Mouse (Mus musculus) adrenal gland, postnatal 4 days (tissue): ENCODE measurements around the gene Cd2ap. TPM values are rescaled to one million over a fixed set of nuclear protein-coding genes. Genes with fewer than 3 reads are reported as not detected.
A peak's percentile ranks its signal among the peaks of the same experiment; 100 is the strongest.
"Not testable (repeated sequence)": the region's sequence is repeated elsewhere in the genome, so short reads cannot be mapped to it uniquely, and the experiment has no call there.

Source experiments
- DNase-seq, 2 experiments: peaks; one replicate each; pipeline ENCODE4 v3.0.0; 2021 to 2022; ENCODE audit warnings: low spot score in 2 of 2, mixed read lengths in 2 of 2
- long read RNA-seq, 2 experiments: library from polyadenylated mRNA; stranded (forward); transcript quantifications; one replicate each; pipeline ENCODE4 v2.0.0; 2021
- total RNA-seq, 2 experiments: library from RNA; stranded (reverse); gene quantifications; 2 replicates each; pipeline ENCODE4 v1.2.3; 2021

The Cd2ap gene
- 10 to 100 TPM; 88.2 to 98.1 TPM for total RNA-seq
- long read RNA-seq, experiment 1, full-length matches to known transcripts = 8 of 13 reads
- long read RNA-seq, experiment 1, partial matches to known transcripts = 3 of 13 reads
- long read RNA-seq, experiment 1, other reads (novel, unspliced or antisense) = 2 of 13 reads
- long read RNA-seq, experiment 2, full-length matches to known transcripts = 11 of 30 reads
- long read RNA-seq, experiment 2, partial matches to known transcripts = 8 of 30 reads
- long read RNA-seq, experiment 2, other reads (novel, unspliced or antisense) = 11 of 30 reads

GRCm38 (mm10) chr17:42876001-42876903 lies at the start of gene Cd2ap:
Cd2ap (minus strand) TSS chr17:42876665.
- peak; percentile 94 to 95 for DNase-seq

DNA sequence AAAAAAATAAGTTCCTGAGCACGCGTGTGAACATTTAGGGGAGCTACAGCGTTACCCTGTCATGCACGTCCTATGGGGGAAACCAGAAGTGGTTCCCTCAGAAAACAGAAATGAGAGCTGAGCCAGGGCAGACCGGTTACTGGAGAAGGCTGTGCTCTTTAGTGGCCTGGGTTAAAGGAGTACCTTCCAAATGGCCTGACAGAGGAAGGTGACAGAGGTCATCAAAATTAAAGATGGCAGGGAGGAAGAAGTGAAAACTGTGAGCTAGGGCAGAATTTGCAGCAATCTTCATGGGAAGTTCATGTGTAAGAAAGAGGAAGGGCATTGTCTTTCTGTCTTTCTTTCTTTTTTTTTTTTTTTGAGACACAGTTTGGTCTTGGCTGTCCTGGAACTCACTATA lies 48.3 kb upstream of the Cd2ap start:
- DNase-seq = no peak

DNA sequence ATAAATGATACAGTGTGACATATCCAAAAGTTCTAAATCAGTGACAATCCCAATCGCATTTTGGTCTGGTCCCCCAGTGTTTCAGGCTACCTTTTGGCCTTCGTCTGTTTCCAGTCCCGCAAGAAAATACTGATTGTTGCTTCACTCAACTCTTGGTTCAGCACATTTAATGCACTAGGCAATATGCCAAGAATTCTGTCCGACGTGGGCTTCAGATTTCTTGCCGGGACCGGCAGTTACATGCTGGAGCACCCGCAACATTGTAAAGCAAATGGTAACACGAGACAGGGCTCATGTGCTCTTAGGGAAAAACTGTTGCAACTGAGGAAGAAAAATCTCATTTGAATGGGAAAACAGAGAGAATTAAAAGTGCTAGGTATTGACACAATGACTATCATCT lies 42.3 kb upstream of the Cd2ap start:
- no peak for DNase-seq

GRCm38 (mm10) chr17:42914726-42915125 lies 38.3 kb upstream of the Cd2ap start:
- no peak for DNase-seq

DNA sequence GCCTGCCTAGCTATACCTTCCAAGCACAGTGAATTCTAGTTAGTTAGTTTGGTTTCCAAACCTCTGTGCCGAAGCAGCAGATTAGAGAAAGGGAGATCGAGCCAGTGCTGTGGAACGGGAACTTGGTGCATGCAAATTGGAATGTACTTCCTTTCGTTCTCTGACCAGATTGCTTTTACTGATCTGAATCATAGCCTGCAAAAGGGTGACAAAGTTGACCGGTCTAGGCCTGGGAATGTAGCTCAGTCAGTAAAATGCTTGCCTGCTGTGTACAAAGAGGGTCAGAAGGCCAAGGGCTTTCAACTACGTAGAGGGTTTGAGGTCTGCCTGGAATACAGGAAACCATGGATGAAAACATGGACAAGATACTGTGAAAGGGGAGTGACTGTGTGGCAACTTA lies 35.7 kb upstream of the Cd2ap start:
- no peak for DNase-seq

DNA sequence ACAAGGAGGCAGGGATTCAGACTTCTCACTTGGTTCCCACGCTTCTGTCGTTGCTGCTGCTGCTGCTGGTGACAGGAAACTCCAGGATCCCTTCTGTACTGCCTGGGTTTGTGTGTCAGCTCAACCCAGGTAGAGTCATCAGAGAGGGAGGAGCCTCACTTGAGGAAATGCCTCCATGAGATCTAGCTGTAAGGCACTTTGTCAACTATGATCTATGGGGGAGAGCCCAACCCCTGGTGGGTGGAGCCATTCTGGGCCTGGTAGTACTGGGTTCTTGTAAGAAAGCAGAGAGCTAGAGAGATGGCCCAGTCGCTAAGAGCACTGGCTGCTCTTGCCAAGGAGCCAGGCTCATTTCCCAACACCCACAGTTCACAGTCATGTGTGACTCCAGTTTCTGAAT lies 34.0 kb upstream of the Cd2ap start:
- DNase-seq = no peak

DNA sequence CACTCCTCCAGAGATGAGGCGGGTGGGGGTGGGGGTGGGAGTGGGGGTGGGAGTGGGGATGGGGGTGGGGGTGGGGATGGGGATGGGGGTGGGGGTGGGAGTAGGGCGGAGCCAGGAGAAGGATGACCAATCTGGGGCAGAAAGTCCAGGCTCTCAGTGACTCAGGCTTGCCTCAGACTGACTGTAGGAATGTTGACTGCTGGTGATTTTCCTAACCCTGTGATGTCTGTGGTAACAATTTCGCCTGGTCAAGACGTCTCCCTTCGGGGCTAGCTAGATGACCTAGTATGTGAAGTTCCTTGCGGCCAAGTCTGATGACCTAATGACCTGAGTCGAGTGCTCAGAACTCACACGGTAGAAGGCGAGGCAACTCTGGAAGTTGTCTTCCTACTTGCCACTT lies 32.9 kb upstream of the Cd2ap start:
- no peak for DNase-seq

DNA sequence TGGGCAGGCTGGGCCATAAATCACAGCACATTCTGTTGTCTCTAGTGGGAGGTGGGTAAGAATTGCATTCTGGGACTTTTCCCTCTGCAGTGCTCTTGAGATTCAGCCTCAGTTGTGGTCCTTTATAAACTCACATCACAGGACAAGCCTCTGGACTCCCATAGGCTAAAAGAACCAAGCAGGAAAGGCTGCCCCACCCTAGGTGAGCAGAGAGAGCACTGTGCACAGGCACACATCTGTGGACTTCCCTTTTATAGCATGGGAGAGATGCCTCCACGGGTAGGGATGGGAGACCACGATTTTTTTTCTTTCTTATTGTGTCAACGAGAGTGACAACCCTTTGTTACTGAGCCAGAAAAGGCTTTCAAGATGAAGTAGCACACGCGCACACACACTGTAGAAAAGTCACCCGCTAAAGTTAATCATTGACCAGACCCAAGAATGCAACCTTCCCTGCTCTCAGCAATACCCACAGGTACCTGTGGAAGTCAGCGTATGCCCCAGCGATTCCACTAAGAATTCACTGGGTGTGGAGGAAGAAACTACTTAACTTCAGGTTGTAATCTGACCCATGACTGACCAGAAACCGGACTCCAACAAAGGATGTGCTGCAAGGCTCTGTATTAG lies 32.4 kb upstream of the Cd2ap start:
- DNase-seq = no peak

GRCm38 (mm10) chr17:42908136-42908535 lies 31.7 kb upstream of the Cd2ap start:
- no peak for DNase-seq

DNA sequence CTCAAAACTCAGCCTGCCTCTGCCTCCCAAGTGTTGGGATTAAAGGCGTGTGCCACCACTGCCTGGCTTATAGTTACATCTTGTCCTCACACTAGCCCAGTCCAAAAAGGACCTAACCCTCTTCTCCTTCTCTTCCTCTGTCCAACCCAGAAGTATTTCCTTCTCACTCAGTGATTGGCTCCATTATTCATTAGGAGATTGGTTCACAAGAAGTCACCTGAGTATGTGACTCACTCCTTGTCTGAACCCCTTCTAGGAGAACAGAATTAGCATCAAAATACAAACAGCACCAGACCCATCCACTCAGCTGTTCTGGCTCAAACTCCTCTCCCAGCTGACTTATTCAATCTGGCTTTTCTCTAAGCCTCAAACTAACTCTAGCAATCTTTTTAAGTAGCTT lies 30.0 kb upstream of the Cd2ap start:
- DNase-seq = not testable (repeated sequence)

DNA sequence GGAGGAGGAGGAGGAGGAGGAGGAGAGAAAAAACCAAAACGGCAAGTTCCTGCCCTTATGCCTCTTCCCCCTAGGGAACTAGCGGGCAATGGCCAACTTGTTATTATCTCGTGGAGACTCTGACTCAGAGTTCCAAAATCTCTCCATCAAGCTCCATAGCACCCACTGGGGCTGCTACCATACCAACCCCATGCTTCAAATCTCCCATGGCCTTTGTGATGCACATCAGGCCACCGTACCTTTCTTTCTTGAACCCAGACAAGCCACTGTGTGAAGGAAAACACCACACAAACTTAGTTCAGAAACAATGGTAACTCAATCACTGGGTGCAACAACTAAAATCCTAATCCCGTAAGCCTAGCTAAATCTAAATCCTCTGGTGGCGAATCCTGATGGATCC lies 29.5 kb upstream of the Cd2ap start:
- no peak for DNase-seq

DNA sequence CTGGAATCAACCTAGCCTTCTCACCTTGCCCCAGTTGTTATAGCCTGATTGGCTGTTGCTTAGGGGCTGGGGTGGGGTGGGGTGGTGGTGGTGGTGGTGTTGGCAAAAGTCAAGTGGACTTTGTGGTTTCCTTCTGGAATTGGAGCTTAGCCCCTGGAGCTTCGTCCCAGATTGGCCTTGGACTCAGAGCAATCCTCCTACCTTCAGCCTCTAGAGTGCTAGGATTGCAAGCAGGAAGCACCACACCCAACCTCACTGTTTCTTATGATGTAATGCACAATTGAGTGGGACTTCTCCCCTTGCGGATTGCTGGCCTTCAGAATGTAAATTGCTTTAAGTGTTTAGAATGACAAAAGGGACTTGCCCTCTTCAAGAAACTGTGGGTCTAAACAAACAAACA lies 24.3 kb upstream of the Cd2ap start:
- DNase-seq = no peak

- DNase-seq = no peak
These were observed 10.8 kb upstream of the Cd2ap start for GRCm38 (mm10) chr17:42887282-42887707.

DNA sequence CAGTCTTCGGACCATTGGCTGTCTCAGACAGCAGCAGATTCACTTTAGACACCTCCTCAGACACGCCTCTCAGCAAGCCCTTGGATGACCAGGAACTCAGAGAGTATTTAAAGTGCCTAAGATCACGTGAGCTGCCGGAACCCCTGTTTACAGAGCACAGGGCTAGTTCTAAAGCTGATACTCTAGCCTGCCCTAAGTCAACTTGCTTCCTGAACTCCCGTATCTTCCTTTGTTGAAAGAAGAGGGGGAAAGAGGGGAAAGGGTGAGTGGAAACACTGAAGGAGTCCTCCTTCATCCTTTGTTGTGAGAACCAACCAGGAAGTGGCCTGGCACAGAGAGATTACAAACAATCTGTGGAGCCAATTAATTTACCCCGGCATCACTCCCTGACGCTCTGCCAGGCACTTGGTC lies 8.6 kb upstream of the Cd2ap start:
- no peak for DNase-seq

DNA sequence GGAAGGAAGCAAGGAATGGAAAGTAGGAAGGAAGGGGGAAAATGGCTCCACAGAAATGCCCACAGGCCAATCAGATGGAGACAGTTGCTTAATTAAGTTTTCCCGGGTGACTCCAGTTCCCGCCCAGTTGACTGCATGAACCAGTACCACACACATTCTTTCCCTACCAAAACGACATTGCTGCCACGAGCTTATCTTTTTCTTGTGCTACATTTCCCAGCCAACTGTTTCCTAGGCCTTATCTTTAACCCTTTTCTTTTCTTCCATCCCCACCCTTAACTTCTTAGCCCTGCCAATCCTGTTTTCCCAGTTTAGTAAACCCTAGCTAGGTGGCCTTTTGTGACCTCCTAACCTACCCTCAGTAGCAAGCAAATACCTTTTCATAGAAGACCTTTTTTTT lies 7.9 kb upstream of the Cd2ap start:
- no peak for DNase-seq

GRCm38 (mm10) chr17:42883769-42884168 lies 7.3 kb upstream of the Cd2ap start:
- DNase-seq = no peak

GRCm38 (mm10) chr17:42883315-42883714 lies 6.8 kb upstream of the Cd2ap start:
- no peak for DNase-seq

GRCm38 (mm10) chr17:42882873-42883272 lies 6.4 kb upstream of the Cd2ap start:
- DNase-seq = no peak

GRCm38 (mm10) chr17:42876904-42877425 lies 500 bp upstream of the Cd2ap start:
- DNase-seq = no peak

- peak in 1 of 2 experiments; percentile 15 for DNase-seq
These were observed 879 bp downstream of the Cd2ap start for GRCm38 (mm10) chr17:42875571-42876000.

DNA sequence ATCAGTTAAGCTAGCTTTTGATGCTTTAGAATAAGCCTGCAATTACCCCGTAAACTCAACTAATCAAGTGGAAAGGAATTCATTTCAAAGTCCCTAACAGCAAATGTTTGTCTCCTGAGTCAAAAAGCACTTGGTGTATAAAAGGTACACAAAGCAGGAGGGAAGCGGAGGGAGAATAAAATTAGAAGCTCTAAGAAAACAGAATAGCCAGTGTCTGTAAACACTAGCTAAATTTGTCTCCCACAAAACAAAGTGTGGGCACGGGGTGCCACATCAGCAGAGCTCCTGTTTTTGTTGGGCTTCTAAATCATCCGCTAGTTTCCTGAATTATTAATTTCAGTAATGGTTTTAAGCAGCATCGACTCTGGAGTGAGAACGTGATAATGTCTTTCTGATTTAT lies 1.4 kb downstream of the Cd2ap start:
- no peak for DNase-seq

DNA sequence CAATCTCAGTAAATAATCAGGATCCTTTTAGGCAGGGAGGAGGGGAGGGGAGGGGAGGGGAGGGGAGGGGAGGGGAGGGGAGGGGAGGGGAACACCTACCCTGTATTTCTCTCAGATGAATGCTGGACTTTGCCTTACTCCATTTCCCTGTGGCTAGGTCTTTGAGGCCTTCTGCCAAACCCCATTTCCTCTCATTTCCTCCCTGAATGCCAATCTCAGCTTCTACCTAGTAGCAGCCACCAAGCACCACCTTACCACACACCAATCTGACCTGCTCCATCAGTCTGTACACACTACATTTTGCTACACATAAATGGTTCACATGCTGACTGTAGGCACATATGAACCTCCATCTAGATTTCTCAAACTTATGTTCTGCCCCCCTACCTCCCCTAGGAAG lies 6.0 kb downstream of the Cd2ap start:
- no peak for DNase-seq
